Mouse (Mus musculus) bone marrow macrophage, adult 2 months (primary cell): ENCODE data around the gene Havcr2. TPM values are rescaled to one million over a fixed set of nuclear protein-coding genes. Genes with fewer than 3 reads are reported as not detected.
"Not testable (repeated sequence)": the region's sequence is repeated elsewhere in the genome, so short reads cannot be mapped to it uniquely, and the experiment has no call there.

Experiments used
- H3K27ac ChIP-seq: 2 replicates; pipeline ENCODE4 v1.5.1; 2012; ENCODE audit warnings: low read depth, low read length; ENCODE audit not compliant: insufficient read depth
- H3K4me1 ChIP-seq: 2 replicates; pipeline ENCODE4 v1.6.1; 2012; ENCODE audit warnings: low read length; ENCODE audit not compliant: control insufficient read depth, insufficient read depth
- H3K4me3 ChIP-seq: 2 replicates; pipeline ENCODE4 v1.5.1; 2012; ENCODE audit warnings: mild to moderate bottlenecking, low read length, moderate library complexity; ENCODE audit not compliant: insufficient read depth
- CTCF ChIP-seq: IDR thresholded peaks from 2 replicates; pipeline ENCODE4 v1.5.1; 2012; ENCODE audit warnings: low read depth, mild to moderate bottlenecking, low read length, moderate library complexity
- POLR2A ChIP-seq: IDR thresholded peaks from 2 replicates; pipeline ENCODE4 v1.6.1; 2012; ENCODE audit warnings: mild to moderate bottlenecking, low read depth, low read length, borderline replicate concordance
- polyA plus RNA-seq: library from polyadenylated mRNA; stranded (reverse); fragments of >200 nt; gene quantifications from 2 replicates; pipeline ENCODE4 v1.2.4, GENCODE M21; 2012; ENCODE audit not compliant: missing spikeins, insufficient read depth, insufficient read length

Gene Havcr2
- polyA plus RNA-seq, 1 experiment, result 27.7 TPM

DNA sequence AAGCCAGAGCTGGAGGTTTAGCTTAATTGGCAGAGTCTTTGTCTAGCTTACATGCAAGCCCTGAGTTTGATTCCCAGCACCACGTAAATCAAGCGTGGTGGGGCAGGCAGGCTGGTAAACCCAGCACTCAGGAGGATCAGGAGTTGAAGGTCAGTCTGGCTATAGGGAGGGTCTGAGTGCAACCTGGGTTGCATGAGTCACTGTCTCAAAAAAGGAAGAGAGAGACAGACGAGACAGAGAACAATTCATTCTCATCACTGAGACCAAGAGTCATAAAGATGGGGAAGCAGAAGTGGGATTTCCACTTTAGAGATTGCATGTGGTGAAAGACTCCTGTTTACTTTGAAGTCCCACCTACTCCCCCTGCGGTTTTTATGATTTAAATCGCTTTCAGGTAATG is 6.6 kb downstream of the Havcr2 start:
- peaks cover 13% of the 10 kb centered on the region for H3K4me1 ChIP-seq
- TF ChIP-seq POLR2A, result no peak
- TF ChIP-seq CTCF, result no peak
- no peak overlapping the region for H3K27ac ChIP-seq
- no peak overlapping the region for H3K4me3 ChIP-seq

- H3K4me1 ChIP-seq, result peaks cover 18% of the 10 kb centered on the region
- H3K27ac ChIP-seq, result peak overlapping the region; percentile 43
- H3K4me3 ChIP-seq, result peak overlapping the region; percentile 30
- no peak for TF ChIP-seq POLR2A
- no peak for TF ChIP-seq CTCF
Measured at GRCm38 (mm10) chr11:46461931-46462330, 7.2 kb downstream of the Havcr2 start.

DNA sequence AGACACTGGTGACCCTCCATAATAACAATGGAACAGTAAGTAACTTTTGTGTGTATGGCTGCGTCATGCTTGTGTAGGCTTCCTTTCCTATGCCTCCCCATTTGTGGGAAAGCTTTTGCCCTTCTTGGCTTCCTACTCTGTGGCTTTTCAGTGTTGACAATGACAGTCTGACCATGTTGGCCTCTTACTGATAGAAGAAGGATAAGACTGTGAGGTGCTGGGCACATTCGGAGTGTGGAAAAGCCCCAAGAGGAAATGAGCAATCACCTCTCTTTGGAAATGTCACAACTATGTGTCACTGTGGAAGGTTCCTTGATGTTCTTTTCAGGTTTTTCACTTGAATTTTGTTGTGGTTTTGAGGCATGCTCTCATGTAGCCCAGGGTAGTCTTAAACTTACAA is 12.1 kb downstream of the Havcr2 start:
- peaks cover 13% of the 10 kb centered on the region for H3K4me1 ChIP-seq
- H3K4me3 ChIP-seq, result no peak overlapping the region
- TF ChIP-seq CTCF, result no peak
- TF ChIP-seq POLR2A, result no peak
- H3K27ac ChIP-seq, result no peak overlapping the region

GRCm38 (mm10) chr11:46474220-46474619 is 19.5 kb downstream of the Havcr2 start:
- H3K4me1 ChIP-seq, result peaks cover 2% of the 10 kb centered on the region
- TF ChIP-seq POLR2A (no peak), CTCF (no peak)
- H3K4me3 ChIP-seq, result no peak overlapping the region
- H3K27ac ChIP-seq, result no peak overlapping the region

GRCm38 (mm10) chr11:46479311-46479710 is 24.6 kb downstream of the Havcr2 start:
- no peak for TF ChIP-seq CTCF
- TF ChIP-seq POLR2A, result no peak

DNA sequence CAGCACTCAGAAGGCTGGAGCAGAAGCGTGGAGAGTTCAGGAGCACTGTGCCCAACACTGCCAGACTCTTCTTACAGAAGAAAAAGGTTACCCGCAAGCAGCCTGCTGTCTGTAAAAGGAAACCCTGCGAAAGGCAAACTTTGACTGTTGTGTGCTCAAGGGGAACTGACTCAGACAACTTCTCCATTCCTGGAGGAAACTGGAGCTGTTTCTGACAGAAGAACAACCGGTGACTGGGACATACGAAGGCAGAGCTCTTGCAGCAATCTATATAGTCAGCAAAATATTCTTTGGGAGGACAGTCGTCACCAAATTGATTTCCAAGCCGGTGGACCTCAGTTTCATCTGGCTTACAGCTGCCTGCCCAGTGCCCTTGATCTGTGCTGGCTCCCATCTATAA is 25.8 kb downstream of the Havcr2 start:
- Histone ChIP-seq H3K27ac (peak overlapping the region; percentile 86), H3K4me1 (peaks cover 21% of the 10 kb centered on the region), H3K4me3 (peak overlapping the region; percentile 11)
- no peak for TF ChIP-seq POLR2A
- TF ChIP-seq CTCF, result no peak

More at GRCm38 (mm10) chr11:46479311-46479710, 24.6 kb downstream of the Havcr2 start:
- Histone ChIP-seq H3K4me3 (no peak overlapping the region), H3K4me1 (peaks cover 21% of the 10 kb centered on the region), H3K27ac (no peak overlapping the region)

DNA sequence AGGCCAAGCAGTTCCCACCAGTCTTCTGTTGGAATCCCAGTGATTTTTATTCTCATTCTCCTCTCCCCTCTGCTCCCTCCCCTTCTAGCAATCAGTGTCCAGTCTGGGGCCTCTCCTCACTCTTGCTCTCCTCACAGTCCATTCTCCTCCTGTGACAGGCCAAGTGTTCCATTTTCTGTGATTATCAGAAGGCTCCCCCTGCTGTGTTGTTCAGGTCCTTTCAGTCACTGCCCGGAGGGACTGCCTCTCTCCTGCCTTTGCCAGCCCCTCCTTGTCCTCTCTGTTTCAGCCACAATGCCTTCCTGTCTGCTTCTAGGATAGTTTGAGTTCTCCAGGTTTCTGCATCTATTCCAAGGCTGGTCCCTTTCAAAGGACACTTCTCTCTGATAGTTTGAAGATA is 33.5 kb downstream of the Havcr2 start:
- H3K4me3 ChIP-seq, result no peak overlapping the region
- peaks cover 14% of the 10 kb centered on the region for H3K4me1 ChIP-seq
- TF ChIP-seq POLR2A (no peak), CTCF (no peak)
- H3K27ac ChIP-seq, result peak overlapping the region; percentile 0; the same call in 1 of the 2 replicates

DNA sequence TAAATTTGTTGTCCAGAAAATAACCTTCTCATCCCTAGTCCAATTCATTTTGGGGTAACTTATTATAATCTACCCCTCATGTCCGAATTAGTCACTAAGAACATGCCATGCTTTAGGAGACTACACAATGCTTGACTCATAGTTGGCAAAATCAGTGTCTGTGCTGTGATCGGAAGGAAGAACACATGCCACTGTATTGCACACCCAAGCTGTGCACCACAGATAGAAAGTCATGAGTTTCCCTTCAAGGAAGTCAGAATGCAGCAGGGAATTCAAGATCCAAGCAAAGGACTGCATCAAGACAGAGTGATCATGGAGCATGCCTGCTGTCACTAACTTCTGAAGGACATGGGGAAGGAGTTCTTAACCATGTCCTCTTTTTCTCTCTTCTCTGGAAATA is 33.9 kb downstream of the Havcr2 start:
- TF ChIP-seq POLR2A, result no peak
- TF ChIP-seq CTCF, result no peak
- H3K4me1 ChIP-seq, result peaks cover 14% of the 10 kb centered on the region
- no peak overlapping the region for H3K4me3 ChIP-seq
- H3K27ac ChIP-seq, result no peak overlapping the region

- Histone ChIP-seq H3K4me3 (no peak overlapping the region), H3K27ac (no peak overlapping the region), H3K4me1 (no peaks in the 10 kb centered on the region)
- TF ChIP-seq CTCF (no peak), POLR2A (no peak)
Measured at GRCm38 (mm10) chr11:46507146-46507545, 52.4 kb downstream of the Havcr2 start.

DNA sequence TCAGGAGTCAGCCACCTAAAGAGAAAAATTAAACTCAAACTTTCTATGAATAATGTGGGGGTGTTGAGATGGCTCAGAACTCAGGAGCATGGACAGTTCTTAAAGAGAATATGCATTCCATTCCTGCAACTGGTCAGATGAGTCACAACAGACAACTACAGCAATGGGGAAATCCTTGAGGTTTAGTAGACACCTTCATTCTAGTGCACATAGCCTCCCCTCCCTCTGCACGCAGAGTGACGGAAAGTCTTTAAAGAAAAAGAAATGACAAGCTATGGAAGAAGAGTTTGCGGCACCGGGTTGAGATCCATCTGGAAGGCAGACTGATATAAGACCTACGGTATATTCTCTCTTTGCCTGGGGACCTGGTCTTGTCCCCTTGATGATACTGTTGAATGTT is 55.2 kb downstream of the Havcr2 start:
- TF ChIP-seq CTCF (no peak), POLR2A (no peak)

DNA sequence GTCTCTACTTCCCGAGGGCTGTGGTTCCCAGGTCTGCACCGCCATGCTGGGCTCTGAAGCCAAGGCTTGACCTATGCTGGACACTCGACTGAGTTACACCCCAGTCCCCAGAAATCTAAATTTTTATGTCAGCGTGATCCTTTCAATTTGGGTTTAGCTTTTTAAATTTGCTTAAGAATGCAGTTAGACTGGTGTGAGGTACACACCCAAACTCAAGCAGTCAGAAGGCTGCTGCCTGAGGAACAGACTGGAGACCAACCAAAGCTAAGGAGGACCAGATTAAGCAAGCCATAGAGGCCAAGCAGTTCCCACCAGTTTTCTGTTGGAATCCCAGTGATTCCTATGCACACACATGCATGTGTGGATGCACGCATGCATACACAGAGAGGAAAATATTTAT is 66.6 kb downstream of the Havcr2 start:
- not testable (repeated sequence) for H3K4me1 ChIP-seq, H3K27ac ChIP-seq, H3K4me3 ChIP-seq

More for the DNA sequence above, 55.2 kb downstream of the Havcr2 start:
- Histone ChIP-seq H3K4me1 (no peaks in the 10 kb centered on the region), H3K4me3 (no peak overlapping the region), H3K27ac (no peak overlapping the region)
